Mouse (Mus musculus) C2C12 (cell line): ENCODE measurements at regions not wholly inside any gene's neighbourhood (a gene's known extent, or its start where the extent isn't known, plus 50 kb on each side); places are given as distances from the start of the nearest gene placed in this dataset.

Experiments used
- H3K27me3 ChIP-seq: one replicate; pipeline ENCODE4 v1.6.1; 2011; ENCODE audit not compliant: control insufficient read depth, insufficient read depth, insufficient read length
- H3K36me3 ChIP-seq: one replicate; pipeline ENCODE4 v1.6.1; 2011; ENCODE audit not compliant: control insufficient read depth, insufficient read depth
- H3K4me3 ChIP-seq: one replicate; pipeline ENCODE4 v1.5.1; 2011; ENCODE audit warnings: mild to moderate bottlenecking, control low read depth; ENCODE audit not compliant: poor library complexity, insufficient read depth, severe bottlenecking
- H3K79me2 ChIP-seq: one replicate; pipeline ENCODE4 v1.6.1; 2011; ENCODE audit not compliant: control insufficient read depth, insufficient read depth
- H3K79me3 ChIP-seq: one replicate; pipeline ENCODE4 v1.6.1; 2011; ENCODE audit warnings: low read depth, control low read depth
- H3ac ChIP-seq: one replicate; pipeline ENCODE3; 2011; ENCODE audit warnings: low read depth; ENCODE audit not compliant: control insufficient read depth, insufficient read length
- CEBPB ChIP-seq: IDR thresholded peaks from one replicate; pipeline ENCODE4 v1.6.1; 2011; ENCODE audit warnings: low read depth, mild to moderate bottlenecking, control low read depth, moderate library complexity
- CTCF ChIP-seq: IDR thresholded peaks from one replicate; pipeline ENCODE4 v1.5.1; 2011; ENCODE audit not compliant: control insufficient read depth, insufficient read depth, insufficient read length
- FOSL1 ChIP-seq: IDR thresholded peaks from one replicate; pipeline ENCODE4 v1.8.0; 2011; ENCODE audit warnings: mild to moderate bottlenecking, low read length; ENCODE audit not compliant: poor library complexity, insufficient read depth, severe bottlenecking
- MAX ChIP-seq: IDR thresholded peaks from one replicate; pipeline ENCODE4 v1.6.1; 2011; ENCODE audit warnings: mild to moderate bottlenecking, control low read depth
- MYOD1 ChIP-seq: IDR thresholded peaks from one replicate; pipeline ENCODE4 v1.6.1; 2011; ENCODE audit warnings: low read depth; ENCODE audit not compliant: control insufficient read depth, insufficient read length
- MYOG ChIP-seq: IDR thresholded peaks from one replicate; pipeline ENCODE4 v1.6.1; 2011; ENCODE audit not compliant: control insufficient read depth, insufficient read length; ENCODE audit errors: extremely low read depth
- USF1 ChIP-seq: IDR thresholded peaks from one replicate; pipeline ENCODE4 v1.6.1; 2011; ENCODE audit warnings: low read depth, mild to moderate bottlenecking, control low read depth, moderate library complexity

DNA sequence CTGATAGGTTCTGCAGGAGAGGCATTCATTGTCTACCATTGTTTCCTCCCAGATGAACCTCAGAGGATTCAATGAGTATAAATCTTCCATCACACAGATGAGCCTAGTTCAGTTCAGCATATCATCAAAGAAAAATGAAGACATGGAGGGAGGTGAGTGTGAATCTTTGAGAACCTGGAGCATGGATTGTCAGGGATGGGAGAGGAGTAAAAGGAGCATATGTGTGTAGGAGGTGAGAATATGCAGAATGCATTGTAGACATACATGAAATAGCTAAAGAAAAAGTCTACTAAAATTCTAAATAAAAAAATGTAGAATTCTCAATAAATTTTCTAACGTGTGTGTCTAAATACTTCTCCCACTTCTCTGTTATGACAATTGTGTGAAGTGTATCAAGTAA is 284.8 kb upstream of the Kif2b start:
- H3K4me3 ChIP-seq, result no peak overlapping the region

DNA sequence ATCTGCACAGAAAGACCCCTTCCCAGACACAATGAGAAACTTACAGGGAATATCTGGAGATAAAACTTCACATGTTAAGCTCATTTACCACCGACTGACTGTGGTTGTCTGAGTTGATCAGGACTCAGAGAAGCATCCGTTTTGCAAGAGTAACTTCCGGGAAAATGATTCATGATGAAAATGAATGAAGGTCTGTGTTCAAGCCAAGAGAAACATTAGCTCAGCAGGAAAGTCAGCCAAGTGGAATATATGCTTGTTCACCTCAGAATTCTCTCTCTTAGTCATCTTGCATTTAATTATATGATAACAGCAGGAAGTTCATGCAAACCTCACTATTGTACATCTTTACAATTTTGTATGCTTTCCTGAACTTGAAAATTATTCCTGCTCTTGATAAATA is 279.1 kb upstream of the Kif2b start:
- Histone ChIP-seq H3K4me3 (no peak overlapping the region), H3ac (no peak overlapping the region), H3K27me3 (no peaks in the 10 kb centered on the region), H3K79me2 (no peaks in the 10 kb centered on the region), H3K36me3 (no peaks in the 10 kb centered on the region), H3K79me3 (no peaks in the 10 kb centered on the region)
- TF ChIP-seq CTCF (no peak), MYOD1 (no peak), CEBPB (peak; percentile 86), MAX (no peak), FOSL1 (no peak), USF1 (no peak)

More for the DNA sequence above, 284.8 kb upstream of the Kif2b start:
- H3K79me3 ChIP-seq, result no peaks in the 10 kb centered on the region
- no peak overlapping the region for H3ac ChIP-seq
- TF ChIP-seq USF1, result no peak
- no peak for TF ChIP-seq CEBPB
- no peak for TF ChIP-seq MYOD1
- no peak for TF ChIP-seq MYOG
- TF ChIP-seq FOSL1, result no peak
- no peak for TF ChIP-seq CTCF
- no peak for TF ChIP-seq MAX
- H3K36me3 ChIP-seq, result no peaks in the 10 kb centered on the region
- no peaks in the 10 kb centered on the region for H3K27me3 ChIP-seq
- no peaks in the 10 kb centered on the region for H3K79me2 ChIP-seq

DNA sequence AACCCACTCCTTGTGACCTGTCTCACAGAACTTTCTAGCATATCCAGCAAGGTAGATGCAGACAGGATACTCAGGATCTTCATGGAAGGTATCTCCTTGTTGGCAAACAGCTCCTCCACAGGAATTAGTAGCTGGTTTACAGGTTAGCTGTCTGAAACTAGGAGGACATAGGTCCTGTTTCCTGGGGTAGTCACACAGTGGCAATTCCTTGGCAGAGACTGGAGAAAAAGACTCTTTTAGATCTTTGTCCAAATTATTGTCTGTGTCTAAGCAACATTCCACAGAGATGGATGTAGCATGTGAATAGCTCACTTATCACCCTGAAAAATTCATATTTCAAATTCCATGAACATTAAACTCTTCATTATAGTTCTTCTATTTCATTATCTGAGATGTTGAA is 253.8 kb upstream of the Kif2b start:
- Histone ChIP-seq H3K79me2 (no peaks in the 10 kb centered on the region), H3ac (no peak overlapping the region), H3K36me3 (no peaks in the 10 kb centered on the region), H3K4me3 (no peak overlapping the region), H3K79me3 (no peaks in the 10 kb centered on the region), H3K27me3 (no peaks in the 10 kb centered on the region)
- TF ChIP-seq CTCF, result no peak
- TF ChIP-seq MAX, result no peak
- TF ChIP-seq MYOD1, result no peak
- no peak for TF ChIP-seq CEBPB
- TF ChIP-seq USF1, result no peak
- no peak for TF ChIP-seq MYOG
- no peak for TF ChIP-seq FOSL1

DNA sequence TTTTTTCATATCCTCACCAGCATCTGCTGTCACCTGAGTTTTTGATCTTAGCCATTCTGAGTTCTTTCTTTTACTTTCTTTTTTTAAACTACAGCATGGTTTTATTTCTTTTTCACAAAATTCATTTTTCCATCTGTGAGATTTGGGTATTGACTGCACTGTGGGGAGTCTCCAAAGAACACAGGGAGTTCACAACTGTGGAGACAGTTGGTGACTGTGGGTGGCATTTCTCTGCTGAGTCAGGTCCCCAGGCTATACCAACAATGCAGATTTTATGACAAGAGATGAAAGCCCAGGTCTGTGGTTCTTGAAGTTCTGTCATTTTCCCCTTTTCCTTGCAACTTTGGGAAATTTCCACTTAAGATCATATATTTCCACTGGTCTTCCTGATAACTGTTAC is 243.5 kb upstream of the Kif2b start:
- H3ac ChIP-seq, result no peak overlapping the region
- H3K27me3 ChIP-seq, result no peaks in the 10 kb centered on the region
- no peak overlapping the region for H3K4me3 ChIP-seq
- no peaks in the 10 kb centered on the region for H3K36me3 ChIP-seq
- TF ChIP-seq USF1 (no peak), CTCF (no peak), CEBPB (no peak), MYOD1 (no peak), MYOG (no peak), FOSL1 (no peak), MAX (no peak)
- no peaks in the 10 kb centered on the region for H3K79me2 ChIP-seq
- no peaks in the 10 kb centered on the region for H3K79me3 ChIP-seq
